Mouse (Mus musculus) intestine, embryonic 16.5 days (tissue): Measurements from ENCODE around the gene Dhx33. TPM values are rescaled to one million over a fixed set of nuclear protein-coding genes. Genes with fewer than 3 reads are reported as not detected.

Source experiments
- ATAC-seq: fragments of 200-750 bp; cut with Nextera tagmentation; 2 replicates; pipeline ENCODE4 v1.8.0; 2017; ENCODE audit warnings: moderate TSS enrichment, moderate library complexity
- H3K27ac ChIP-seq: fragments of 300-500 bp; sonication (generic); 2 replicates; pipeline ENCODE4 v1.5.1; 2014; ENCODE audit warnings: mild to moderate bottlenecking, low read length
- H3K27me3 ChIP-seq: fragments of 300-500 bp; sonication (generic); replicated peaks from 2 replicates; pipeline ENCODE4 v1.6.1; 2014; ENCODE audit warnings: low read length, control low read depth, mixed read lengths; ENCODE audit not compliant: control insufficient read depth, insufficient read depth
- H3K36me3 ChIP-seq: fragments of 300-500 bp; sonication (generic); 2 replicates; pipeline ENCODE4 v1.6.1; 2014; ENCODE audit warnings: low read length, control low read depth; ENCODE audit not compliant: control insufficient read depth, insufficient read depth
- H3K4me1 ChIP-seq: fragments of 300-500 bp; sonication (generic); 2 replicates; pipeline ENCODE4 v1.6.1; 2014; ENCODE audit warnings: low read length, control low read depth, mixed read lengths; ENCODE audit not compliant: control insufficient read depth, insufficient read depth
- H3K4me2 ChIP-seq: fragments of 300-500 bp; sonication (generic); 2 replicates; pipeline ENCODE4 v1.6.1; 2014; ENCODE audit warnings: low read depth, low read length, control low read depth
- H3K4me3 ChIP-seq: fragments of 300-500 bp; sonication (generic); 2 replicates; pipeline ENCODE4 v1.5.1; 2014; ENCODE audit warnings: mild to moderate bottlenecking, low read length
- H3K9ac ChIP-seq: fragments of 300-500 bp; sonication (generic); 2 replicates; pipeline ENCODE4 v1.6.1; 2014; ENCODE audit warnings: low read depth, low read length
- H3K9me3 ChIP-seq: fragments of 300-500 bp; sonication (generic); 2 replicates; pipeline ENCODE4 v1.6.1; 2016; ENCODE audit warnings: low read length, control low read depth; ENCODE audit not compliant: control insufficient read depth
- WGBS: fragments of 180-500 bp; shearing (Covaris S2); extraction: QIAGEN DNeasy Blood & Tissue Kit; methylation state at CpG from one replicate; pipeline ENCODE4 v1.1.7; 2014; 5-methylcytosine and 5-hydroxymethylcytosine counted together
- polyA plus RNA-seq: library from polyadenylated mRNA; unstranded; fragments of >200 nt; fragmentation: Nextera tagmentation; extraction: Ambion mirVana; gene quantifications from 2 replicates; pipeline ENCODE4 v1.2.1, GENCODE M21; 2015

Gene Dhx33
- polyA plus RNA-seq, 1 experiment from 2014 or later: 12.2 TPM

DNA sequence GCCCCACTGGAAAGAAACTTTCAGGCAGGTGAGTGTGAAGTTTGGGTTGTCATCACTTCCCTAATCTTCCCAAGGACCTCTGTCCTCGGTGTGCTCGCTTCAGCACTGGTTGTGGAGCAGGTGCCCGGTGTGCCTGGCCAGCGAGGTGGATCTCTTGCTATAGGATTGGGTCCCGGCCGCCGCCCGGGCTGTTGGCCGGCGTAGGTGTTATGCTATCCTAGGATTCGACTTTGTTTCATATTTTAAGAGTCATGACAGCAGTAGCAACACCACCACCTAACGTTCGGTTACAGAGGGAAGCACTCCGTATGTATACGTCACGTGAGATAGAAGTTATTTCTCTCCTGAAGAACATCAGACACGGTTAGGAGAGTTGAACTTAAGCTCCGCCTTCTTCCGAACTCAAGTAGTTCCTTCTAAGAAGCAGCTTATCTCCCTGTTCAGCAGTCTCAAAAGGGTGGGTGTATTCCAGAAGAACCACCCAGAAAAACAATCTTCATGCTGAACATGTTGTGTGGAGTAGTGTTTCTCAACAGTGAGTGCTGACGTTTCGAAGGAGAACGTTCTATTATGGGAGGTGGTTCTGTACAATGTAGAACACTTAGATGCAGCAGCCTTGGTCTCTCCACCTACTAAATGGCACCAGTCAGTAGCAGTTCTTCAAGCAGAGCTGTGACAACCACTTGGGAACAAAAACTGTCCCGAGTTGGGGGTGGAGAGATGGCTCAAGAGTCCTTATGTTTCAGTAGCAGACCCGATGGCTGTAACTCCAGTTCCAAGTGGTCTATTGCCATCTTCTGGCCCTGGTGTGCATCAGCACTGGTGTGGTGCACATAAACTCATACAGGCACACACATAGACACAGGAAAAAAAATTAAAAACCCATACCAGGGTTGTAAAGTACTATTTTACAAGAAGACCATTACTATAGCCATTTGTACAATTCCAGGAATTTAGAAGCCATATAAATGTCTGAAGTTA lies 33.4 kb downstream of the Dhx33 start:
- peak overlapping the region; percentile 91 for H3K4me2 ChIP-seq
- H3K4me3 ChIP-seq: peak overlapping the region; percentile 92
- 17% methylated on average over 24 of the region's 24 CpGs for WGBS
- no peaks in the 10 kb centered on the region for H3K27me3 ChIP-seq
- H3K36me3 ChIP-seq: no peaks in the 10 kb centered on the region
- H3K27ac ChIP-seq: peak overlapping the region; percentile 94
- peaks cover 4% of the 10 kb centered on the region for H3K4me1 ChIP-seq
- H3K9me3 ChIP-seq: no peaks in the 10 kb centered on the region
- H3K9ac ChIP-seq: peak overlapping the region; percentile 74
- peak; percentile 41 for ATAC-seq

DNA sequence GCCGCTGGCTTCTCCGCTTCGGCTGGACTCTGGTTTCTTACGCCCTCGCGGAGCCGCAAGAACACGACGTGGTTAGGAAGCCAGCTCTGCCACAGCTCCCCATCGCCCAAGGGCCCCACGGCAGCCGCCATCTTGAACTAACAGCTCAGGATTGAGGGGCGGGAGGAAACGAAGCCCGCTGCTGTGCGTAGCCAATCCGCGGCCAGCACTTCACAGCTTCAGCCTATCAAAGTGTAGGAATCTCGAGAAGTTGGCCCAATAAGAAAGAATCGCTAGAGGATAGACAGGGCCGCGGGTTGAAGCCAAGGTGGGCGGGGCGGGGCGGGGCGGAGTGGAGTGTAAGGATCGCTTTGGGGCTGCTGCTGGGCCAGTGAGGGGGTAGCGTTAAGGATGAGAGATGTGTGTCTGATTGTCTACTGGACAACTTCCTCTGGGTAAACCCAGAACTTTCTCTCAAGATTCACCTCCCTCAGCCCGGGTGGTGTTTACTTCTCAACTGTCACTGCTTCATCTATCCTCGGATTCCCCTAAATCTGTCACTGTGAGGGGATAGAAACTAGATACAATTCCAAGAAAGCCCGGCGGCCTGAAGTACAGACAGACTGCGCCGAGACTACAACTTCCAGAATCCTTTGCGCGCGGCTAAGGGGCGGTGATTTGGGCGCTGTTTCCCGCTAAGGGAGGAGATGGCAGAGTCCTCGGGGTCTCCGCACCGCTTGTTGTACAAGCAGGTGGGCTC lies 34.2 kb downstream of the Dhx33 start, which contains the start of the genes Nup88 and Rpain:
Nup88 (minus strand) TSS at position 153 of the 739 bp plus-strand sequence.
Rpain (plus strand) TSS at position 393 of the 739 bp plus-strand sequence.
- H3K4me1 ChIP-seq: peaks cover 4% of the 10 kb centered on the region
- H3K4me2 ChIP-seq: peak within 1 kb of the TSS; percentile 91
- H3K9ac ChIP-seq: peak within 1 kb of the TSS; percentile 95
- no peaks in the 10 kb centered on the region for H3K9me3 ChIP-seq
- WGBS: under 1% methylated on average over 43 of the region's 43 CpGs
- no peaks in the 10 kb centered on the region for H3K27me3 ChIP-seq
- 0 out of 2 replicates have a peak, but pooled peaks cover 4% of the 10 kb centered on the region for H3K36me3 ChIP-seq
- peak within 1 kb of the TSS; percentile 94 for H3K27ac ChIP-seq
- ATAC-seq: peak; percentile 98
- peak within 1 kb of the TSS; percentile 92 for H3K4me3 ChIP-seq

DNA sequence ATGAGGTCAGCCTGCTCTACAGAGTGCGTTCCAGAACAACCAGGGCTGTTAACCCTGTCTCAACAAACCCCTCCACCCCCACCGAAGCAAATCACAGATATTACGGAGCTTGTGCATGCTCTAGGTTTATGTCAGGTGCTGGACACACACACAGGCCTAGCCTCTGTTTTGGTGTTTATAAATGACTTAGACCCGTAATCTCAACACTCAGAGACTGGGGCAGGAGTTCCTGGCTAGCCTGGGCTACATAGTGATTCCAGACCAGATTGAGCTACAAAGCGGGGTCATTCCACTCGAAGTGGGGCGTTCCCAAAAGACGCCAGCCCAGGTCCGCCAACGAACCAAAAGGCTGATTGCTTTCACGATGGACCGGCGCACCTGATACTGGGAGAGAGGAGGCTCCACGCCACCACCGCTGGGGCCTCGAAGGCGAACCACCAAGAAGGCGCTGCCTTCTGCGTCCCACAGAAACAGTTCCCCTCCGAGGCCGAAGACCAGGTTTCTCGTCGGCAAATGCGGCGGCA lies 34.9 kb downstream of the Dhx33 start:
- WGBS: under 1% methylated on average over 25 of the region's 25 CpGs
- peak; percentile 28 for ATAC-seq
- Histone ChIP-seq H3K4me1 (peaks cover 4% of the 10 kb centered on the region), H3K4me3 (peak overlapping the region; percentile 92), H3K4me2 (peak overlapping the region; percentile 84), H3K9me3 (no peaks in the 10 kb centered on the region), H3K27ac (peak overlapping the region; percentile 89), H3K27me3 (no peaks in the 10 kb centered on the region), H3K9ac (peak overlapping the region; percentile 95), H3K36me3 (peaks cover 9% of the 10 kb centered on the region; the same call in 1 of the 2 replicates)

DNA sequence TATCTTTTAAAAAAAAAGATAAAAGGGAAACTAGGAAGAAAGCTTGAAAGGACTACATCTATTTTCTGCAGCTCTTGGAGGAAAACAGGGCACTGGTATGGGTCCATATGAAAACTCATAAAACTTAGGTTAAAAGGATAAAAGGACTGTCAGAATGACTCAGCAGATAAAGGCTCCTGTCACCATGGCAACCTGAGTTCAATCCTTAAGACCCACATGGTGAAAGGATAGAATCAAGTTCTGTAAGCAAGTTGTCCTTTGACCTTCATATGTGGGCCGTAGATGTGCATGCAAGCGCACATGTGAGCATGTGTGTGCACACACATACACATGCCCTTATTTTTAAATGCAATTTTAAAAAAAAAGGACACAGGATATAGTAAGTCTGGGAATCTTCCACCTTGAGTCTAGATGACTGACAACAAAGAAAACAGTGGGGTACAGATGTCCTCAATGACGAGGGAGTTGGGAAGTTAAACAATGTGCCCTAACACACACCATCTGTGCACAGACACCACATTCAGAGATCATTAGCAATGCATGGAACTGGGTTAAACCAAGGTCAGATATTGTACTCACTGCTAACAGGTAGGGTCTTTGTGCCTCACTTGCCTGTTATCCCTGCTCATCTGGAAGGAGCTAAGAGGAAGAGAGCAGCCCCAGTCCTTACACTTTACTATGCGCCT lies 39.9 kb downstream of the Dhx33 start:
- Histone ChIP-seq H3K9me3 (no peaks in the 10 kb centered on the region), H3K4me3 (no peak overlapping the region), H3K27ac (no peak overlapping the region), H3K36me3 (peaks cover 20% of the 10 kb centered on the region), H3K27me3 (no peaks in the 10 kb centered on the region), H3K9ac (no peak overlapping the region), H3K4me2 (no peak overlapping the region), H3K4me1 (peaks cover 4% of the 10 kb centered on the region)
- no peak for ATAC-seq
- WGBS: 78% methylated on average over 4 of the region's 4 CpGs

DNA sequence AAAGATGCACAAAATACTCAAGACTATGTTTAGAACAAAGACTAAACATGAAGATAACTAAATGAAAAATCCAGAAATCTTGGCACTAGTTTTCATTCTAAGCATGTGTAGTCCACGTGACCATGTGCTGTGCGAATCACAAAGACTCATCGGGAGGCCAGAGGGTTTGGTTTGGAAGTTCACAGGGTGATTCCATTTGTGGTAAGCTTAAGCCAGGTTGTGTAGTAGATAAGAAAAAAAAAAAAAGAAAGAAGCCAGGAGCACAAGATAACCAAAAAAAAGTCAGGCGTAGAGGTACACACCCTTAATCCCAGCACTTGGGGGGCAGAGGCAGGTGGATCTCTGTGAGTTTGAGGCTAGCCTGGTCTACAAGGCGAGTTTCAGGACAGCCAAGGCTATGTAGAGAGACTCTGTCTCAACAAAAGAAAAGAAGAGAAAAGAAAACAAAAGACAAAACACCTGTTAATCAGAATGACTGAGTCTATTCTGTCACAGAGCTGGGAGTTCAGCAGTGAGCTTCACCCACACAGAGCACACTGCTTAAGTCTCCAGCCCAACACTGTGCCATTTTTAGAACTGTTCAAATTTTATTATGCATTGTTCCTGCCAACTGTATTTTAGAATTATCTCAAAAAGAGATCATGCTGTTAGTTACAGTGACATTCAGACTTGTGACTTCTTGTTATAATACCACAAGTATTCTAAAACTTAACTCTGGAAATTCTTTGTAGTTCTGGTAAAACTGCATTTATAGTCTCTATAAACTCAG lies 43.3 kb downstream of the Dhx33 start:
- ATAC-seq: no peak
- Histone ChIP-seq H3K27ac (no peak overlapping the region), H3K4me3 (no peak overlapping the region), H3K36me3 (peaks cover 25% of the 10 kb centered on the region), H3K9me3 (no peaks in the 10 kb centered on the region), H3K9ac (no peak overlapping the region), H3K4me2 (no peak overlapping the region), H3K4me1 (no peaks in the 10 kb centered on the region), H3K27me3 (no peaks in the 10 kb centered on the region)
- 94% methylated on average over 5 of the region's 5 CpGs for WGBS

DNA sequence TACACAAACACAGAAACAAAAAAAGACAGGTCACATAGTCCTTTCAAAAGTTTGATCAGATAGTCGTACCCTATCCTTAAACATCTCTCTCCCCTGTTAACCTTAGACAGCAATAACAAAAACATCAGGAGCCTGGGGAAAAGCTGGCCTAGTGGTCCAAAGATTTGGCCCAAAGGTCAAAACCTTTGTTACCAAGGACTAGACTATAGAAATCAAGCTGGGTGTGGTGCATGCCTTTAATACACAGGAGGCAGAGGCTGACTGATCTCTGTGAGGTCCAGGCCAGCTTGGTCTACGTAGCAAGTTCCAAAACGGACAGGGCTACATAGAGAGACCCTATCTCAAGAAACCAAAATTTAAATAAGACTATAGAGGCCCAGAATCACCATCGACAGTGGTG lies 49.5 kb downstream of the Dhx33 start:
- no peaks in the 10 kb centered on the region for H3K9me3 ChIP-seq
- no peak overlapping the region for H3K4me2 ChIP-seq
- no peaks in the 10 kb centered on the region for H3K27me3 ChIP-seq
- H3K36me3 ChIP-seq: peaks cover 16% of the 10 kb centered on the region; the same call in 1 of the 2 replicates
- H3K4me1 ChIP-seq: no peaks in the 10 kb centered on the region
- ATAC-seq: no peak
- H3K4me3 ChIP-seq: no peak overlapping the region
- WGBS: 94% methylated on average over 4 of the region's 4 CpGs
- no peak overlapping the region for H3K9ac ChIP-seq
- no peak overlapping the region for H3K27ac ChIP-seq

DNA sequence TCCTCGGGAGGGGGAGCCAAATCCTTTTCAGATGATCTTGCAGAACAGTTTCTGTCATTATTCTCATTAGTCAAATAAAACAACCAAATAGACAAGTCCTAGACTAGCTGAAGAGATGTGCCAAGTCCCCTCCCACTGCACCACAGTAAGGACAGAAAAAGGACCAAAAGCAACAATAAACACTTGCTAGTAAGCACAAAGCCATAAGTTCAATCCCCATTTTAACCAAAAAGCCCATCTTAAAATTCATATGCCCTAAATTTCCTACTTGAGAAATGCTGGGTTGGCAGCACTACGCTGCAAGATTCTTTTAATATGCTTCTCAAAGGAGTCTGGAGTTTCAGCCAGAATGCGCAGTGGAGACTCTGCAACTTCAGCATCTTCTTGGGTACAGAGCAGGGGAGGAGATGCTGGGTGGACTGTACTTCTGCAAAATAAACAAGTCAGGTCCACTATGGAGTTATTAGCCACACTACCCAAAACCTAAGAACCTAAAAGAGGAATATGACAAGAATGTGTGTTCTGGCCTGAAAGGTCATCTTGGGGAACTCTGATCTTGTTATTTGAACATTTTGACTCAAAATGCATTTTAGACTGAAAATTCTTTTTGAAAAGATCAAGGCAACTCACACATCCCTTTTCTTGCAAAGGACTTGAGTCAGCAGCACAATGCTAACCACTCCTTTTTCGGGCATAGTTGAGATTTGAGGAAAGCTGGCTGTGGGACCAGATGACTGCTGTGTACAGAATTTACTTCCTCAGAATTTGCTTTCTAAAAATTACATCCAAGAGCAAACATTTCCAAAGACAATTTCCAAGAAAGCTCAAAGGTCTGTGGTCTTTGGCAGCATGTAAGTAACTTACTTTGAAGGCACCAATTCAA lies 59.1 kb downstream of the Dhx33 start:
- H3K4me1 ChIP-seq: no peaks in the 10 kb centered on the region
- 90% methylated on average over 4 of the region's 4 CpGs for WGBS
- H3K9ac ChIP-seq: no peak overlapping the region
- no peak overlapping the region for H3K4me2 ChIP-seq
- no peaks in the 10 kb centered on the region for H3K9me3 ChIP-seq
- ATAC-seq: no peak
- H3K4me3 ChIP-seq: no peak overlapping the region
- H3K27me3 ChIP-seq: no peaks in the 10 kb centered on the region
- H3K36me3 ChIP-seq: peaks cover 18% of the 10 kb centered on the region
- H3K27ac ChIP-seq: no peak overlapping the region

DNA sequence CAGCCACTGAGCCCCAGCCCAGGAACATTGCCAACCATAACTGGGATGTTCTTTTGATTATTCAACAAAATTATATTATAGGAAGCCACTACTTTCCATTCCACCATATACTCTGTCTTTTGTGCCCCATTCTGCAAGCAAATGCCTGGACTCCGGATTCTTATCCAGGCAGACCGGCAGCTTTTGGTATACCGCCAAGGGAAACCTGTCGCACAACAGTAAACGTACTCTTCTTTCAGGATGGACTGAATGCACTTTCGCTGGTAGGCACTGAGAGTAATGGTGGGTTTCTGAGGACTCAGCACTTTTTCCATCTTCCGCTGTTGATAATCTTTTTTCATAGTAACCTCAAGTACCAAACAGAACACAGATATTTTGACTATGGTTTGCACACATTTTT lies 60.6 kb downstream of the Dhx33 start:
- Histone ChIP-seq H3K9ac (no peak overlapping the region), H3K27ac (no peak overlapping the region), H3K4me3 (no peak overlapping the region), H3K4me1 (no peaks in the 10 kb centered on the region), H3K9me3 (no peaks in the 10 kb centered on the region), H3K4me2 (no peak overlapping the region), H3K36me3 (peaks cover 18% of the 10 kb centered on the region), H3K27me3 (no peaks in the 10 kb centered on the region)
- ATAC-seq: no peak
- 90% methylated on average over 7 of the region's 7 CpGs for WGBS
